Mouse (Mus musculus) lung, embryonic 15.5 days (tissue): ENCODE results near the gene Cdkal1. TPM values are rescaled to one million over a fixed set of nuclear protein-coding genes. Genes with fewer than 3 reads are reported as not detected.

Experiments
- ATAC-seq: fragments of 200-750 bp; cut with Nextera tagmentation; 2 replicates; pipeline ENCODE4 v1.8.0; 2017; ENCODE audit warnings: moderate number of reproducible peaks, borderline replicate concordance; ENCODE audit not compliant: low FRiP score, low TSS enrichment; ENCODE audit errors: extremely low read depth
- H3K27ac ChIP-seq: fragments of 300-500 bp; sonication (generic); 2 replicates; pipeline ENCODE4 v1.5.1; 2015; ENCODE audit warnings: moderate library complexity, mild to moderate bottlenecking, inconsistent platforms
- H3K27me3 ChIP-seq: fragments of 300-500 bp; sonication (generic); 2 replicates; pipeline ENCODE4 v1.6.1; 2015; ENCODE audit warnings: inconsistent platforms
- H3K36me3 ChIP-seq: fragments of 300-500 bp; sonication (generic); 2 replicates; pipeline ENCODE4 v1.6.1; 2015; ENCODE audit warnings: inconsistent platforms
- H3K4me1 ChIP-seq: fragments of 300-500 bp; sonication (generic); 2 replicates; pipeline ENCODE4 v1.6.1; 2015; ENCODE audit warnings: inconsistent platforms
- H3K4me2 ChIP-seq: fragments of 300-500 bp; sonication (generic); 2 replicates; pipeline ENCODE4 v1.6.1; 2015; ENCODE audit warnings: inconsistent platforms, mild to moderate bottlenecking, moderate library complexity
- H3K4me3 ChIP-seq: fragments of 300-500 bp; sonication (generic); 2 replicates; pipeline ENCODE4 v1.5.1; 2015; ENCODE audit warnings: mild to moderate bottlenecking, inconsistent platforms
- H3K9ac ChIP-seq: fragments of 300-500 bp; sonication (generic); 2 replicates; pipeline ENCODE4 v1.6.1; 2015; ENCODE audit warnings: inconsistent platforms
- H3K9me3 ChIP-seq: fragments of 300-500 bp; sonication (generic); 2 replicates; pipeline ENCODE4 v1.6.1; 2016; ENCODE audit warnings: inconsistent platforms
- whole genome bisulfite sequencing: fragments of 180-500 bp; shearing (Covaris S2); methylation state at CpG from one replicate; pipeline ENCODE4 v1.1.7; 2015; 5-methylcytosine and 5-hydroxymethylcytosine counted together
- polyA plus RNA-seq: library from polyadenylated mRNA; unstranded; fragments of >200 nt; fragmentation: Nextera tagmentation; extraction: Ambion mirVana; gene quantifications from 2 replicates; pipeline ENCODE4 v1.2.1, GENCODE M21; 2015

The Cdkal1 gene
- polyA plus RNA-seq: 31.5 and 34.0 TPM in 2 replicates

DNA sequence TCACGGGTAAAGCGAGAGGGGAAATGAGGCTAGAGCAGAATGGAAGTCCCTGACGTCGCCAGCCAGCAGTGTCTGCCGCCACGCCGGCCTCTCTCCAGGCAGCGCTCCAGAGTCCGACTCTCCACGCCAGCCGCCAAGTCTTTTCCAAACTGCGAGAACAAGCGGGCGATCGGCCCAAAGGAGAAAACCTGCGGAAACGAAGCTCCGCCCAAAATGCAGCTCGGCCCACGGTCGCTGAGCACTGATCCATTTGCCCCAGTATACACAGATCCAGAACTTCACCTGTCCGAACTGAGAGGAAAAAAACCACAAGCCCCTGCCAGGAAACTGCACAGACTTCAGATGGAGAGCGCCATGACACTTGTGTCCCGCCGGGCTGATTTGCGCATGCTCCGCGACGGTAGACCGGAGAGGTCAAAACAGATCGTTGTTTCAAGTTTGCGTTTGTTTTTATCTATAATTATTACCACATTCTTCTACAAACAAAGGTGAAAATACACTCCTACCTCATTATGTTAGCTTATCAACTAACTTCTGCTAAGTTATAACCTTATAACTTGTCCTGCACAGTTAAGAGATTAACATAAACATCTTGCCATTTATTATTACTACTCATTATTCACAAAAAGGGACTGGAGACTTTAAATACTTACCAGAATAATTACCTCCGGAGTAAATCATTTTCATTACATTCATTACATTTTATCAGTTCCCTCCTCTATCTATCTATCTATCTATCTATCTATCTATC lies at the start of gene Cdkal1:
Gene Cdkal1, minus strand, starts transcription at position 394 of the 751 bp plus-strand sequence.
- H3K27ac ChIP-seq: peak within 1 kb of the TSS; percentile 89
- peak within 1 kb of the TSS; percentile 73 for H3K9ac ChIP-seq
- H3K4me1 ChIP-seq: peaks cover 18% of the 10 kb centered on the region
- peaks cover 8% of the 10 kb centered on the region; the same call in 1 of the 2 replicates for H3K36me3 ChIP-seq
- H3K4me3 ChIP-seq: peak within 1 kb of the TSS; percentile 65
- H3K27me3 ChIP-seq: no peaks in the 10 kb centered on the region
- no peaks in the 10 kb centered on the region for H3K9me3 ChIP-seq
- WGBS: under 1% methylated on average over 33 of the region's 33 CpGs
- H3K4me2 ChIP-seq: peak within 1 kb of the TSS; percentile 58
- ATAC-seq: peak; percentile 86

DNA sequence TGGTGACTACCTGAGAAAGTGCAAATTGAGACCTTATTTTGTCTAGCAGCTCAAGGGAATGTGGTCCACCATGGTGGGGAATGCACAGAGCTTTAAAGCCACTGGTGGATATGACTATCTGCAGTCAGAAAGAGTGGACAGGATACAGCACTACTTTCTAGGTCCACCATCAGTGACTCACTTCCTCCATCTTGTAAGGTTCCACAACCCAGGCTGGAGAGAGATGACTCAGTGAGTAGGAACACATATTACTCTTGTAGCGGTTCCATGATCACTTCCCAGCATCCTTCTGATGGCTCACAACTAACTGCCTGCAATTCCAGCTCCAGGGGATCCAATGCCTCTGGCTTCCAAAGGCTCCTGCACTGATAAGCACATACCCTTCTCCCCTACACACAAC lies 47.9 kb upstream of the Cdkal1 start:
- Histone ChIP-seq H3K4me1 (no peaks in the 10 kb centered on the region), H3K27ac (no peak overlapping the region), H3K36me3 (peaks cover 34% of the 10 kb centered on the region), H3K4me3 (no peak overlapping the region), H3K9me3 (0 out of 2 replicates have a peak, but pooled peaks cover 5% of the 10 kb centered on the region), H3K27me3 (no peaks in the 10 kb centered on the region), H3K9ac (no peak overlapping the region), H3K4me2 (no peak overlapping the region)
- ATAC-seq: no peak
- WGBS: 96% methylated on average over 1 of the region's 1 CpGs

DNA sequence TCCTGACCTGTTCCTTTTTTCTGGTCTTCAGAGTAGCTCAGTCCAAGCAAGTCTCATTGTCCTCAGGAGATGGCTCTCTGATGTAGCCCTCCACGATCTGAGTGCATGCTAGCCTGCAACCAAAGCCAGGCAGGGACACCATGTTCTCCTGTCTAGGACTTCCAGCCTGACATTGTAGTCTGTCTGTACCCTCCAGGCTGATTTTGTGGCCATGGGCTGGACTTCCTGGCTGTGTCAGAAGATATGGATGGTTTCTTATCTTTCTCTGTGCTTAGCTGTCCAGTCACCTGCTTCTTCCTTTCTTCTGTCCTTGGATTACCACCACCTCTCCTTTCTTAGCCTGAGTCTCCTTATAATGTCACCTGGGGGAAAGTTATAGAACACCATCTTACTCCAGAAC lies 47.2 kb upstream of the Cdkal1 start:
- no peak overlapping the region for H3K27ac ChIP-seq
- 93% methylated on average over 1 of the region's 1 CpGs for WGBS
- H3K9ac ChIP-seq: no peak overlapping the region
- no peaks in the 10 kb centered on the region for H3K27me3 ChIP-seq
- no peaks in the 10 kb centered on the region for H3K4me1 ChIP-seq
- H3K9me3 ChIP-seq: 0 out of 2 replicates have a peak, but pooled peaks cover 5% of the 10 kb centered on the region
- peaks cover 27% of the 10 kb centered on the region for H3K36me3 ChIP-seq
- H3K4me3 ChIP-seq: no peak overlapping the region
- H3K4me2 ChIP-seq: no peak overlapping the region
- ATAC-seq: no peak

DNA sequence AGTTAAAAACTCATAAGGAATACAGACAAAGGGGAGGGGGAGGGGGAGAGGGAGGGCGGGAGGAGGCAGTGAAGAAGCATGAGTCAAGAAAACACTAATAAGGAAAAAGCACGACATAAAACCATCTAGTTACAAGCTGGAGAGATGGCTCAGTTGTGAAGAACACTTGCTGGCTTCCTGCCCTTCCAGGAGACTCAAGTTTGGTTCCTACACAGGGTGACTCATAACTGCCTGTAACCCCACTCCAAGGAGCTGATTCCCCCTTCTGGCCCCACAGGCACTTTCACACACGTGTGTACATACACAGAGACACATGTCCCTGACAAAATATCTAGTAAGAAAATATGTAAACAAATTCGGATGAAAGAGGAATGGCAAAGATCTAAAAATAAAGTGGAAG lies 46.2 kb upstream of the Cdkal1 start:
- peaks cover 18% of the 10 kb centered on the region for H3K36me3 ChIP-seq
- H3K4me3 ChIP-seq: no peak overlapping the region
- H3K27ac ChIP-seq: no peak overlapping the region
- H3K9me3 ChIP-seq: 0 out of 2 replicates have a peak, but pooled peaks cover 5% of the 10 kb centered on the region
- H3K9ac ChIP-seq: no peak overlapping the region
- no peak overlapping the region for H3K4me2 ChIP-seq
- H3K4me1 ChIP-seq: no peaks in the 10 kb centered on the region
- no peak for ATAC-seq
- no peaks in the 10 kb centered on the region for H3K27me3 ChIP-seq
- 45% methylated on average over 4 of the region's 4 CpGs for WGBS

DNA sequence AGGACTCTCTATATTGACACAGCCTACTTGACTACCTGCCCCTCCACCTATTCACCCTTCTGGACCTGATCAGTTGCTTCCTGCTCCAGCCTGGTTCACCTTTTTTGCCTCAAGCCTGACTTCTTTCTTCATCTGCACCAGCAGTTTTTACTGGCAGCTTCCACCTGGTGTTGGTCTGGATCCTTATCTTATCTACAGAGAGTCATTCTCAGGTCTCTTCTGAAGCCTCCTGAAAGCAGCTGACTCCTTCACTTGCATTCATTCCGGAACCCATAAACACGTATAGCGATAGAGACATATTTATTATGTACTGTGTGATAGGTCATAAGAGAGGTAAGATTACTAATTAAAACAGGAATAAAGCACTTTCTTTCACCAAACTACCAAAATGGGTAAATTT lies 11.3 kb upstream of the Cdkal1 start:
- Histone ChIP-seq H3K4me1 (no peaks in the 10 kb centered on the region), H3K9ac (no peak overlapping the region), H3K27me3 (no peaks in the 10 kb centered on the region), H3K4me3 (no peak overlapping the region), H3K27ac (no peak overlapping the region), H3K4me2 (no peak overlapping the region), H3K36me3 (no peaks in the 10 kb centered on the region), H3K9me3 (no peaks in the 10 kb centered on the region)
- 65% methylated on average over 3 of the region's 3 CpGs for WGBS
- no peak for ATAC-seq

DNA sequence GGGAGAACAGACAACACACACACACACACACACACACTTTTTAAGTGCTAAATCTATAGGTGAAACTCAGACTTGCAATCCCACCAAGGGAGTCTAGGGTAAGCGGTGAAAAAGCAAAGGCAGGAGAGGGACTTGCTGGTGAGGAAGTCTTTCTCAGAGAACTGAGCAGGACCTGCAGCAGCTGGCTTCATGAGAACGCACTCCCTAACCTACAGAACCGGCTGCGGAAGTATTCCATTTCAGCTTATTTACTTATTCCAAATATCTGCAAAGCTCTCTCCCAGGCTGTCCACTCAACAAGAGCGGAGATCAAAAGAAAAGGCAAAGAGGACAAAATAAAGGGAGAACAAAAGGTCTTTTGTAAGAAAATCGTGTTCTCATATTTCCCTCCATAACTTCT lies 8.9 kb upstream of the Cdkal1 start:
- Histone ChIP-seq H3K4me2 (no peak overlapping the region), H3K4me1 (no peaks in the 10 kb centered on the region), H3K9ac (no peak overlapping the region), H3K27me3 (no peaks in the 10 kb centered on the region), H3K27ac (peak overlapping the region; percentile 54; the same call in 1 of the 2 replicates), H3K9me3 (no peaks in the 10 kb centered on the region), H3K36me3 (no peaks in the 10 kb centered on the region), H3K4me3 (no peak overlapping the region)
- 38% methylated on average over 6 of the region's 6 CpGs for WGBS
- ATAC-seq: no peak

DNA sequence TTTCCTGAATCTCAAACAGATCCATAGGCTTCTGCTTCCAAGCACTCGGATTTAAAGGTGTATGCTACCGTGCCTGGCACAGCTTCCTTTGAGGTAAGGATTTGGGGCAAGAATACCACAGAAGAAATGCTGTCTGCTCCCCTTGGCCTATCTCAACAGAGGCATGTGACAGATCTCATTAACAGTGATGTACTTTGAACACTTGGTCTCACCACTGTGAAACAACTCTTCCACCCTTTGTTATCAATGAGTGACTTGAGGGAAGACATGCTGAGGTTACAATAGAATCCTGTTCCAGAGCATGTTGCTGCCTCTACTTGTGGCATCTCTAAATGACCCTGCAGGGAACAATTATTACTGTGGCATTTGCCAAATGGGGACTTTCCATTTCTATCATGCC lies 4.6 kb upstream of the Cdkal1 start:
- Histone ChIP-seq H3K4me2 (no peak overlapping the region), H3K9ac (no peak overlapping the region), H3K4me3 (no peak overlapping the region), H3K27ac (no peak overlapping the region), H3K4me1 (no peaks in the 10 kb centered on the region), H3K36me3 (no peaks in the 10 kb centered on the region), H3K9me3 (no peaks in the 10 kb centered on the region), H3K27me3 (no peaks in the 10 kb centered on the region)
- no peak for ATAC-seq
- 60% methylated on average over 2 of the region's 2 CpGs for WGBS

DNA sequence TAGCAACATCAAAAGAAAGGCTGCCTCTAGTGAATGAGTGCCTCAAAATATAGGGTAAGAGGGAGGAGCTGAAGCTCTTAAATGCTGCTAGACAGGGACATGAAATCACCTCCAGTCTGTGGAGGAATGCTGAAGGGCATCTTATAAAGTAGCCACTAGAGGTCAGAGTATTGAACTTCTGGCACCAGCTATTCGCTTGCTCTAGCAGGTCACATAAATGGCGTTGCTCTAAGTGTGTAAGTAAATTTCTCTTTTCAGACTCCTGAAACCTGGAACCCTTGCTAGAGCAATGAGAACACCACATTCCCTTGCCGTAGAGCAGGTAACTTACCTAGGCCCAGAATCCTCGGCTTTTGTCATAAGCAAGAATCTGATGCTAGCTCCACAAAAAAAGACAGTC lies 2.0 kb upstream of the Cdkal1 start:
- H3K4me1 ChIP-seq: peaks cover 18% of the 10 kb centered on the region
- H3K9ac ChIP-seq: no peak overlapping the region
- no peak for ATAC-seq
- no peak overlapping the region for H3K27ac ChIP-seq
- no peaks in the 10 kb centered on the region for H3K9me3 ChIP-seq
- H3K36me3 ChIP-seq: 0 out of 2 replicates have a peak, but pooled peaks cover 2% of the 10 kb centered on the region
- H3K27me3 ChIP-seq: no peaks in the 10 kb centered on the region
- H3K4me2 ChIP-seq: no peak overlapping the region
- 12% methylated on average over 4 of the region's 4 CpGs for WGBS
- H3K4me3 ChIP-seq: no peak overlapping the region

DNA sequence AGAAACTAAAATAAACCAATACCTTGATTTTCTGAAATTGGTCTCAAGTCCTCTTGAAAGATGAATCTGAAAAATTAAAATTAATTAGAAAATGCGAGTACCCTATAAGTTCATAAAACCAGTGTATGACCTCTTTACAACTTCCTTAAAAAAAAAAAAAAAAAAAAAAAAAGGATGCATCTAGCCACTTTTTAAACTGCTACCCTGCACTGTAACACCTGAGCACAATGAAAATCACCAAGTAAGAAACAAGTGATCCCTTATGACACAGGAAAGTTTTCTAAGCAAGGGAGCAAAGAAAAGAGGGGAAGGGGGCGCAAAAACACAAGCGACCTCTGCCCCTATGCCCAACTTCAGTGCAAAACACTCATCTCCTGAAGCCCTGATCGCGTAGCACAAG lies 598 bp downstream of the Cdkal1 start:
- H3K9me3 ChIP-seq: no peaks in the 10 kb centered on the region
- peak overlapping the region; percentile 89 for H3K27ac ChIP-seq
- H3K4me3 ChIP-seq: peak overlapping the region; percentile 65
- ATAC-seq: no peak
- peaks cover 13% of the 10 kb centered on the region for H3K36me3 ChIP-seq
- H3K4me2 ChIP-seq: peak overlapping the region; percentile 58
- peak overlapping the region; percentile 73 for H3K9ac ChIP-seq
- no peaks in the 10 kb centered on the region for H3K27me3 ChIP-seq
- WGBS: 0% methylated on average over 5 of the region's 5 CpGs
- peaks cover 18% of the 10 kb centered on the region for H3K4me1 ChIP-seq

DNA sequence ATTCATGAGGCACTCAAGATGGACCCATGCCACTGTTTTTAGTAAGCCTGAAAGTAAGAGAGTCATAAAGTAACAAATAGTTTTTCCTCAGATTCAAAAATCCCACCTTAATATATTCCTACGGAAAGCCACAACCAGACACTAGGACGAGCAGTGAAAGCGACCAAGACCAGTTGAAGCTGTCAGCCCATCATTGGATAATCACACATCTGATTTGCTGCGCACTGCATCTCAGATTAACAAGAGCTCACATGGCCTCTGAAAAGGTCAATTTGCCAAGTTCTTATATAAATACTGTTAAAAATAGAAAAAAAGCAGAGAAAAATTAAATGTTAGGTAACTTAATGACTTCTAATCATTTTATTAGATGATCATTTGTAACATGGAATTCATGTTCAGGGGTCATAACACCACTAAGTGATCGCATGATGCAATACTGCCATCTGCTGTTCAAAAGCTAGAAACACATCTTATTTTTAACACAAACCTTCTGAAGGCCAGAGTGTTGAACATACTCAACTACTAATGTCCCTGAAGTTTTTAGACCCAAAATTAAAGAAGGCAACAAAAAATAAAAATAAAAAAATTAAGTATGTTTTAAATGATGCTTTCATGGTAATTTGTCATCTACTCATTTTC lies 16.9 kb downstream of the Cdkal1 start:
- Histone ChIP-seq H3K9ac (no peak overlapping the region), H3K36me3 (peaks cover 12% of the 10 kb centered on the region; the same call in 1 of the 2 replicates), H3K4me2 (no peak overlapping the region), H3K4me3 (no peak overlapping the region), H3K9me3 (no peaks in the 10 kb centered on the region), H3K4me1 (no peaks in the 10 kb centered on the region), H3K27me3 (no peaks in the 10 kb centered on the region), H3K27ac (no peak overlapping the region)
- ATAC-seq: no peak
- 49% methylated on average over 5 of the region's 5 CpGs for WGBS

DNA sequence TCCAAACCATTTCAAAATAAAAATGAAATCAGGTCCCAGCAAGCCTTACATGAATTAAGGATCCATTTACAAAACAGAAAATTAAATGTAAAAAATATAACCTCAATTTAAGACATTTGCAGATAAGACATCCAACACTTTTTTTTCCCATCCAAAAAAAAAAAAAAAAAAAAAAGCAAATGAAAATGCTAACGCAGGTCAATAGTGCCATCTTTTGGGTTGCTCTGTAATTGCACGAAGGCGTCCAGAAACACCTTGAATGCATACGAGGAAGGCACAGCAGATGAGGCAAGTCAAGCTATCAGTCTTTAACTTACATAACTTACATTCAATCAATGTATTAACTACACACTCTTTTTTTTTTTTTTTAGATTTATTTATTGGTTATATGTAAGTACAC lies 20.3 kb downstream of the Cdkal1 start:
- ATAC-seq: no peak
- no peak overlapping the region for H3K27ac ChIP-seq
- H3K4me3 ChIP-seq: no peak overlapping the region
- H3K9ac ChIP-seq: no peak overlapping the region
- no peak overlapping the region for H3K4me2 ChIP-seq
- no peaks in the 10 kb centered on the region for H3K9me3 ChIP-seq
- H3K4me1 ChIP-seq: no peaks in the 10 kb centered on the region
- peaks cover 10% of the 10 kb centered on the region; the same call in 1 of the 2 replicates for H3K36me3 ChIP-seq
- no peaks in the 10 kb centered on the region for H3K27me3 ChIP-seq
- 12% methylated on average over 4 of the region's 4 CpGs for WGBS

DNA sequence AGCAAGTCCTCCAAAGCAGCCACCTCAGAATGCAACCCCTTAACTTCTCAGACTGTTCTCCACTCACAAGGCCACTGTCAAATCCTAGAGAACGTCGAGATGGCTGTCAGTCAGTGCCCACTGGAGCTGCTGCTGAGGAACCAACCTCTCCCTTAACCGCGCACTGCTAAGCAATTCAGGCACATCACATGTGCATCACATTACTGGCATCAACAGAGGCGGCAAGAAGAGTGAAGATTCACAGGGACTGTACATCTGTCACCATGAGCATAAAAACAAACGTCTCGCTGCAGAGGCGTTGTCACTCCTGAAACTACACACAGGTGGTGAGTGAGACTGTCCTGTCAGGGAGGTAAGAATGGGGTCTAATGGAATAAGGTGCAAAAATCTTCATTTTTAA lies 21.7 kb downstream of the Cdkal1 start:
- H3K27me3 ChIP-seq: no peaks in the 10 kb centered on the region
- H3K4me1 ChIP-seq: no peaks in the 10 kb centered on the region
- ATAC-seq: no peak
- H3K9ac ChIP-seq: no peak overlapping the region
- WGBS: 76% methylated on average over 8 of the region's 8 CpGs
- no peaks in the 10 kb centered on the region for H3K9me3 ChIP-seq
- H3K4me2 ChIP-seq: no peak overlapping the region
- no peak overlapping the region for H3K27ac ChIP-seq
- no peak overlapping the region for H3K4me3 ChIP-seq
- peaks cover 10% of the 10 kb centered on the region; the same call in 1 of the 2 replicates for H3K36me3 ChIP-seq
